Mouse (Mus musculus) midbrain, postnatal 0 days (tissue): Measurements from ENCODE around the gene Gm4756. TPM values are rescaled to one million over a fixed set of nuclear protein-coding genes. Genes with fewer than 3 reads are reported as not detected.

Experiments
- ATAC-seq: fragments of 200-750 bp; cut with Nextera tagmentation; 2 replicates; pipeline ENCODE4 v1.8.0; 2017; ENCODE audit warnings: moderate number of reproducible peaks, mild to moderate bottlenecking, moderate TSS enrichment, moderate library complexity; ENCODE audit not compliant: low FRiP score
- DNase-seq: peaks from one replicate; pipeline ENCODE4 v3.0.0-alpha.2; 2015; ENCODE audit warnings: low spot score
- H3K27ac ChIP-seq: fragments of 300-500 bp; sonication (generic); 2 replicates; pipeline ENCODE4 v1.5.1; 2014; ENCODE audit warnings: low read depth, mild to moderate bottlenecking, low read length, mixed read lengths
- H3K27me3 ChIP-seq: fragments of 300-500 bp; sonication (generic); 2 replicates; pipeline ENCODE4 v1.6.1; 2014; ENCODE audit warnings: low read length, control low read depth, mixed read lengths; ENCODE audit not compliant: insufficient read depth
- H3K36me3 ChIP-seq: fragments of 300-500 bp; sonication (generic); 2 replicates; pipeline ENCODE4 v1.6.1; 2014; ENCODE audit warnings: low read length, control low read depth, mixed read lengths; ENCODE audit not compliant: insufficient read depth
- H3K4me1 ChIP-seq: fragments of 300-500 bp; sonication (generic); 2 replicates; pipeline ENCODE4 v1.6.1; 2014; ENCODE audit warnings: mild to moderate bottlenecking, control low read depth, antibody characterized with exemption, low read length, mixed read lengths; ENCODE audit not compliant: insufficient read depth
- H3K4me2 ChIP-seq: fragments of 300-500 bp; sonication (generic); 2 replicates; pipeline ENCODE4 v1.6.1; 2014; ENCODE audit warnings: low read depth, mild to moderate bottlenecking, low read length, mixed read lengths; ENCODE audit not compliant: poor library complexity, severe bottlenecking
- H3K4me3 ChIP-seq: fragments of 300-500 bp; sonication (generic); 2 replicates; pipeline ENCODE4 v1.5.1; 2014; ENCODE audit warnings: low read depth, mild to moderate bottlenecking, low read length, moderate library complexity
- H3K9ac ChIP-seq: fragments of 300-500 bp; sonication (generic); replicated peaks from 2 replicates; pipeline ENCODE4 v1.6.1; 2014; ENCODE audit warnings: mild to moderate bottlenecking, low read length, moderate library complexity, mixed read lengths; ENCODE audit not compliant: poor library complexity, severe bottlenecking
- H3K9me3 ChIP-seq: fragments of 300-500 bp; sonication (generic); 2 replicates; pipeline ENCODE4 v1.6.1; 2016; ENCODE audit warnings: low read length, control low read depth
- CTCF ChIP-seq: IDR thresholded peaks from 2 replicates; pipeline ENCODE4 v1.5.1; 2016; ENCODE audit warnings: antibody characterized with exemption, mild to moderate bottlenecking
- WGBS: fragments of 180-500 bp; shearing (Covaris S2); extraction: QIAGEN DNeasy Blood & Tissue Kit; methylation state at CpG from one replicate; pipeline ENCODE4 v1.1.7; 2014; 5-methylcytosine and 5-hydroxymethylcytosine counted together
- polyA plus RNA-seq: library from polyadenylated mRNA; unstranded; fragments of >200 nt; fragmentation: Nextera tagmentation; extraction: Ambion mirVana; gene quantifications from 2 replicates; pipeline ENCODE4 v1.2.1, GENCODE M21; 2015
- total RNA-seq: library from RNA; depleted of rRNA; stranded (reverse); fragments of >200 nt; gene quantifications from 2 replicates; pipeline ENCODE4 v1.2.3, GENCODE M21; 2014; rRNA removed

The Gm4756 gene
- total and polyA plus RNA-seq, 2 experiments from 2014 or later, result not detected

DNA sequence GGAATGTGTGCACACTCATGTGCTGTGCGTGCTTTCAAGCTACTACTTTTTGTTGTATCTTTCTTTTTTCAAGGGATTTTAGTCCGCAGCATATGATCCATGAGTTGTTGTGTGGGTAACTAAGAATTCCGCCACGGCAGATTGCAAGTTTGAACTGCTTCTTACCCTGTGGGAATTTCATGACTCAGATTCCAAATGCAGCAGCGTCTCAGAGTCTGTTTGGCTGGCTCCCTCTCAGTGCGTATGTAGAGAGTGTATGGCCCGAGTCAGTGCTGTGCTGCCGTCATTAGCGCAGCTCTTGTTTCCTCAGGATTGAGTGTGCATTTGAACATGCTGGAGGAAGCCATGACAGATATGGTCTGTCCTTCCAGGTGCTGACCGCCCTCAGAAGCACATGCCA is 110.9 kb downstream of the Gm4756 start:
- H3K9me3 ChIP-seq, result no peaks in the 10 kb centered on the region
- no peak overlapping the region for H3K4me2 ChIP-seq
- ATAC-seq, result no peak
- 89% methylated on average over 10 of the region's 10 CpGs for WGBS
- 0 out of 2 replicates have a peak, but pooled peaks cover 3% of the 10 kb centered on the region for H3K36me3 ChIP-seq
- DNase-seq, result no peak
- H3K27ac ChIP-seq, result no peak overlapping the region
- H3K4me3 ChIP-seq, result no peak overlapping the region
- H3K9ac ChIP-seq, result no peak overlapping the region
- no peak for TF ChIP-seq CTCF
- H3K27me3 ChIP-seq, result no peaks in the 10 kb centered on the region
- H3K4me1 ChIP-seq, result peaks cover 7% of the 10 kb centered on the region

DNA sequence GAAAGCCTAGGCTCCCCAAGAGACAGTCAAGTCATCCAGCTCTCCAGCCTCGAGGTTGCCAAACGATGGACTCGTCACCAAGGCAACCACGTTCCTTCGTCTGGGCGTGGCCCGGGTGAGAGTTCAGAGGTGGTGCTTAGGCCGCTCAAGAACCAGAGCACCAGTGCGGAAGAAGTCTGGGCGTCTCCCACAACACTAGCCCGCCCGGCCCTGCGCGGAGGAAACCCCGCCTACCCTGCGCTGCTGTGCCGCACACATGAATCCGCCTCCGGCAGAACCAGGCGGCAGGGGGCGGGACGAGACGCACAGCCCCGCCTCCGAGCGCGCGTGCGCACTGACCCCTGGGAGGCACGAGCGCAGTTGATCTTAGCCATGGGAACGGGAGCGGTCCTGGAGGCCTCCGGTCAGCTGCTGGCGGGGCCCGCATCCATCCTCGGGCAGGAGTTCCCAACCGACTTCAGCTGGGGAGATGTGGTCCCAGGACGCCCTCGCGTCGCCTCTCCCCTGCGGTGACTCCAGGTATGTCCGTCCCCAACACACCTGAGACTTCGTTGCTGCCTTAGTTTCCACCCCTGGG is 113.4 kb downstream of the Gm4756 start, which contains the start of gene Pcnx4:
Gene Pcnx4 (plus strand): TSS at position 363 of the 577 bp plus-strand sequence.
- Histone ChIP-seq H3K4me2 (peak within 1 kb of the TSS; percentile 73), H3K9me3 (no peaks in the 10 kb centered on the region), H3K4me3 (peak within 1 kb of the TSS; percentile 68), H3K36me3 (no peaks in the 10 kb centered on the region), H3K27me3 (no peaks in the 10 kb centered on the region), H3K4me1 (peaks cover 7% of the 10 kb centered on the region), H3K27ac (peak within 1 kb of the TSS; percentile 52), H3K9ac (peak within 1 kb of the TSS; percentile 60)
- ATAC-seq (peak; percentile 97), DNase-seq (peak; percentile 95)
- WGBS, result under 1% methylated on average over 45 of the region's 45 CpGs
- TF ChIP-seq CTCF, result peak; percentile 63

DNA sequence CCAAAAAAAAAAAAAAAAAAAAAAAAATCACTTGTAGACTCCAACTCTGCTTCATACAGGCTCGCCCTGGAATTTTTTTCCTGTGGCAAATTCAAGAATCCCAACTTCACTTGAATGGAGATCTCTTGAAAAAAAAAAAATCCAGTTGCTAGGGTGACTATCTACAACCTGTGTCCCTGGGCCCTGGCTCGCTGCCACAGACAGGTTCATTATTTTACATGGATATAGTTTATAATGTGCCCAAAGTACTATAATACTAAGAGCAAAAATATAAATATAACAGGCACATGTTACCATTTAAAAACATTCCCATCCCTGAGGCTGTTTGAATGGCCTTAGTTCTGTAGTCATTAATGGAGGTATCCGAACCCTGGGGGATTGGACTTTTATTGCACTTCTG is 113.9 kb downstream of the Gm4756 start:
- TF ChIP-seq CTCF, result no peak
- WGBS, result 38% methylated on average over 3 of the region's 3 CpGs
- peak overlapping the region; percentile 68 for H3K4me3 ChIP-seq
- ATAC-seq, result no peak
- peak overlapping the region; percentile 60; the same call in 1 of the 2 replicates for H3K9ac ChIP-seq
- H3K4me2 ChIP-seq, result peak overlapping the region; percentile 73
- no peak for DNase-seq
- H3K27ac ChIP-seq, result peak overlapping the region; percentile 52; the same call in 1 of the 2 replicates
- H3K9me3 ChIP-seq, result no peaks in the 10 kb centered on the region
- no peaks in the 10 kb centered on the region for H3K36me3 ChIP-seq
- H3K4me1 ChIP-seq, result peaks cover 7% of the 10 kb centered on the region
- H3K27me3 ChIP-seq, result no peaks in the 10 kb centered on the region

DNA sequence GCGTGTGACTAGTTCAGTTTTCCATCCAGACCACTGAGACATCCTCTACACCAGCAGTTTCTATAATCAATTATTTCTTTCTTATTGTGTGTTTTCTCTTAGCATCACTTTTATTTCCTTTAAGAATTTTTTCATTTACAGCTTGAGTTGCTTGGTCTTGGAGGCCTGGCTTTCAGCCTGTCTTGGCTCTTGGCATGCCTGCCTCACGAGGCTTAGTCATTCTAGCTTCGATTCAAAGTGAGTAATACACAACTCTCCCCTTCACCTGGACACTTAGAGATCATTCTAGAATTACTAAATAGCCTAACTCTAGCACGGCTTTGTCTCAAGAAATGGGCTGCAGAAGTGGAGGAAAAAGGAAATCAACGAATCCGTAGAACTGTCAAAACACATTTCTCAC is 115.5 kb downstream of the Gm4756 start:
- Histone ChIP-seq H3K9ac (no peak overlapping the region), H3K4me3 (no peak overlapping the region), H3K4me2 (no peak overlapping the region), H3K27me3 (no peaks in the 10 kb centered on the region), H3K27ac (no peak overlapping the region), H3K9me3 (no peaks in the 10 kb centered on the region), H3K36me3 (no peaks in the 10 kb centered on the region), H3K4me1 (peaks cover 7% of the 10 kb centered on the region)
- 86% methylated on average over 6 of the region's 6 CpGs for WGBS
- DNase-seq (no peak), ATAC-seq (no peak)
- no peak for TF ChIP-seq CTCF

DNA sequence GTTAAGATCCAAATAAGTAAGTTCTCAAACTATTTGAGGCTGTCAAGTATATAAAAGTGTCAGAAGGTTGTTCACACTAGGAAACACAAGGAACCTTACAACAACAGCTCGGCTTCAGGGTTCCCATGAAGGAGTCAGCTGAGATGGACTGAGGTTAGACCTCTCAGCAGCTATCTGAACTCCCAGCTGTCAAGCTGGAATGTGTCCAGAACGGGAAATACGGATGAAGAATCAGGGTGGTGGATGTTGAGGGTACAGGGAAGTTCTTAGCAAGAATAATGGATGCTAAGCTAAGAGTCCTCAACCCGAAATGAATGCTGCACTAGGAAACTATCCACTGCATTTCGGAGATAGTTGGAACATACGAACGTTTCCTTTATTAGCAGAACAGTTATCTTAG is 117.2 kb downstream of the Gm4756 start:
- TF ChIP-seq CTCF, result no peak
- no peak overlapping the region for H3K27ac ChIP-seq
- peaks cover 6% of the 10 kb centered on the region for H3K4me1 ChIP-seq
- 85% methylated on average over 7 of the region's 7 CpGs for WGBS
- DNase-seq (no peak), ATAC-seq (no peak)
- no peak overlapping the region for H3K4me3 ChIP-seq
- H3K9ac ChIP-seq, result no peak overlapping the region
- H3K9me3 ChIP-seq, result no peaks in the 10 kb centered on the region
- H3K27me3 ChIP-seq, result no peaks in the 10 kb centered on the region
- H3K36me3 ChIP-seq, result no peaks in the 10 kb centered on the region
- no peak overlapping the region for H3K4me2 ChIP-seq

Other genes with a start within 250 kb of the Gm4756 start
- 1,958 and 2,696 TPM in 2 replicates for gene Rtn1, start 240.6 kb downstream of the Gm4756 start, total RNA-seq
- gene Rtn1, start 240.6 kb downstream of the Gm4756 start, polyA plus RNA-seq, result 3,970 and 4,135 TPM in 2 replicates
- gene Lrrc9, start 207.8 kb downstream of the Gm4756 start, total RNA-seq, result 3.3 and 6.3 TPM in 2 replicates
- gene Lrrc9, start 207.8 kb downstream of the Gm4756 start, polyA plus RNA-seq, result 3.1 and 3.2 TPM in 2 replicates
- 21.3 and 30.3 TPM in 2 replicates for gene Pcnx4, start 113.3 kb downstream of the Gm4756 start, total RNA-seq
- 22.7 and 22.9 TPM in 2 replicates for gene Pcnx4, start 113.3 kb downstream of the Gm4756 start, polyA plus RNA-seq
- 10.5 and 12.3 TPM in 2 replicates for gene Dhrs7, start 15.2 kb upstream of the Gm4756 start, total RNA-seq
- 26.3 and 28.5 TPM in 2 replicates for gene Dhrs7, start 15.2 kb upstream of the Gm4756 start, polyA plus RNA-seq
- 170 and 198 TPM in 2 replicates for gene Ppm1a, start 107.8 kb upstream of the Gm4756 start, total RNA-seq
- 70.6 and 79.3 TPM in 2 replicates for gene Ppm1a, start 107.8 kb upstream of the Gm4756 start, polyA plus RNA-seq